Mouse (Mus musculus) intestine, embryonic 14.5 days (tissue): Measurements from ENCODE around the gene Gm3045. TPM values are rescaled to one million over a fixed set of nuclear protein-coding genes. Genes with fewer than 3 reads are reported as not detected.

ENCODE experiments used
- ATAC-seq: fragments of 200-750 bp; cut with Nextera tagmentation; replicated peaks from 2 replicates; pipeline ENCODE4 v1.8.0; 2017; ENCODE audit warnings: low read depth, moderate number of reproducible peaks, moderate TSS enrichment, moderate library complexity; ENCODE audit not compliant: low FRiP score, low TSS enrichment
- DNase-seq: peaks from one replicate; pipeline ENCODE4 v3.0.0-alpha.2; 2018; ENCODE audit warnings: low spot score
- H3K27ac ChIP-seq: fragments of 300-500 bp; sonication (generic); 2 replicates; pipeline ENCODE4 v1.5.1; 2014; ENCODE audit warnings: low read depth, mild to moderate bottlenecking, control low read depth
- H3K27me3 ChIP-seq: fragments of 300-500 bp; sonication (generic); replicated peaks from 2 replicates; pipeline ENCODE4 v1.6.1; 2014; ENCODE audit warnings: low read length, control low read depth; ENCODE audit not compliant: control insufficient read depth, insufficient read depth
- H3K36me3 ChIP-seq: fragments of 300-500 bp; sonication (generic); 2 replicates; pipeline ENCODE4 v1.6.1; 2014; ENCODE audit warnings: low read length, control low read depth; ENCODE audit not compliant: control insufficient read depth, insufficient read depth
- H3K4me1 ChIP-seq: fragments of 300-500 bp; sonication (generic); replicated peaks from 2 replicates; pipeline ENCODE4 v1.6.1; 2014; ENCODE audit warnings: low read length, control low read depth, mixed read lengths; ENCODE audit not compliant: control insufficient read depth, insufficient read depth
- H3K4me2 ChIP-seq: fragments of 300-500 bp; sonication (generic); 2 replicates; pipeline ENCODE4 v1.6.1; 2014; ENCODE audit warnings: low read length
- H3K4me3 ChIP-seq: fragments of 300-500 bp; sonication (generic); 2 replicates; pipeline ENCODE4 v1.5.1; 2014; ENCODE audit warnings: low read depth, low read length, control low read depth, mixed read lengths
- H3K9ac ChIP-seq: fragments of 300-500 bp; sonication (generic); 2 replicates; pipeline ENCODE4 v1.6.1; 2014; ENCODE audit warnings: mild to moderate bottlenecking, low read length
- H3K9me3 ChIP-seq: fragments of 300-500 bp; sonication (generic); 2 replicates; pipeline ENCODE4 v1.6.1; 2016; ENCODE audit warnings: low read length, control low read depth; ENCODE audit not compliant: control insufficient read depth
- WGBS: fragments of 180-500 bp; shearing (Covaris S2); extraction: QIAGEN DNeasy Blood & Tissue Kit; methylation state at CpG from one replicate; pipeline ENCODE4 v1.1.7; 2014; 5-methylcytosine and 5-hydroxymethylcytosine counted together
- polyA plus RNA-seq: library from polyadenylated mRNA; unstranded; fragments of >200 nt; fragmentation: Nextera tagmentation; extraction: Ambion mirVana; gene quantifications from 2 replicates; pipeline ENCODE4 v1.2.1, GENCODE M21; 2014

The Gm3045 gene
- polyA plus RNA-seq, 1 experiment from 2014 or later: not detected

DNA sequence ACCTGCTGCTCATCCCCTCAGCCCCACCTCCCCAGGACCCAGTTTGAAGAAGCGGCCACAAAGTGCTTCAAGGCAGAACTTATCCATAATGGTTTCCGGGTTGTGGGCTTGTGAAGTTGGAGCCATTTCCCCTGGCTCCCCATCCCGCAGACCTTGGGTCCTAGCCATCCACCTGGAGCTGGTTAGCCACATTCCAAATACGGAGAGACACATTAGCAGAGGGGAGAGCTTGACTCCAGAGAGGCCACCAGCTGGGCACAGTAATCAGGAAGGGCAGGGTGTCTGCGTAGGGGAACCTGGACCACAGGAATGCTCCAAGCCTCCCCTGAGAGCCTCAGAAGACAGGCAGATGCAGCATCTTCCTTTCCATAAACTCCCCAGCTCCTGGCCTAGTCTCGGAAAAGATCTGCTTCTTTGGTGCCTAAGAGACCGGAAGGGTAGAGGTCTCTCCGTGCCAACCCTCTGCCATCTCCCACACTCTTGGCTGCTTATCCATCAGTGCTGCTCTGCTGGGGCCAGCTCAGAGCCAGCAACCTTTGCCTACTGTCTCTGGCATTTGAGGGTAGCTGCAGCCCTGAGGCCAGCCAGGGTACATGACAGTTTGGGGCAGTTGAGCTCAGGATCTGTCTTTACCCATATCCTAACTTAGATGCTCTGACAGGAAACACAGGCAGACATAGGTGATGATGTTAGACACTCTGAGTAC lies 22.9 kb upstream of the Gm3045 start:
- Histone ChIP-seq H3K4me2 (no peak overlapping the region), H3K9me3 (no peaks in the 10 kb centered on the region), H3K9ac (no peak overlapping the region), H3K4me3 (no peak overlapping the region), H3K36me3 (no peaks in the 10 kb centered on the region), H3K27ac (no peak overlapping the region), H3K27me3 (no peaks in the 10 kb centered on the region), H3K4me1 (no peaks in the 10 kb centered on the region)
- ATAC-seq (no peak), DNase-seq (no peak)
- WGBS: 84% methylated on average over 8 of the region's 8 CpGs

DNA sequence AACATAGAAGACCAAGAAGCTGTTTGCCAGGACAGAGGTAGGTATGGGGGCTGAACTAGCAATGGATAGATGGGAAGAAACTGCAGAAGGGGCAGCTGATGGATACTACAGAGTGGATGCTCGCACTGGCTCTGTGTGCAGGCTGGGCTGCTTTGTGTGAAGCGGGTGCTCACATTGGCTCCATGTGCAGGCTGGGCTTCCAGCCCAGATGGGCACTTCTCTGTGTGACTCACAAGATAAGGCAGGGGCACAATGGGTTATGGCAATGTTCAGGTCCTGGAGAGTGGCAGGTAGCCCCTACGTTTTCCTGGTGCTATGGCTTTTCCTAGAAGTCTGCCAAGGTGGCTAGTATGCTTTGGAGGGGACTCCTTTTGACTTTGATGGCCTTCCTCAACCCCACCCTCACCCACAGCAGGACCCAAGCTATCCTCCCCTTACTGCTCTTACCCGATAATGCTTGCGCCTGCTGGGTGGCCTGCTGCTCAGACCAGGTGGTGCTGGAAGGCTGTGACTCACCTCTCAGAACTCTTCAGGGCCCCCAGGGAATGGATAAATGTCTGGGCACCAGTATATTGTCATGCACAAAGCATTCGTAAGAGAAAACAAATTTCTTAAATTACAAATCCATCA lies 21.8 kb upstream of the Gm3045 start:
- Histone ChIP-seq H3K9ac (no peak overlapping the region), H3K36me3 (no peaks in the 10 kb centered on the region), H3K9me3 (no peaks in the 10 kb centered on the region), H3K4me2 (no peak overlapping the region), H3K4me3 (no peak overlapping the region), H3K27ac (no peak overlapping the region), H3K4me1 (no peaks in the 10 kb centered on the region), H3K27me3 (no peaks in the 10 kb centered on the region)
- ATAC-seq: no peak
- 72% methylated on average over 6 of the region's 6 CpGs for WGBS
- DNase-seq: no peak

DNA sequence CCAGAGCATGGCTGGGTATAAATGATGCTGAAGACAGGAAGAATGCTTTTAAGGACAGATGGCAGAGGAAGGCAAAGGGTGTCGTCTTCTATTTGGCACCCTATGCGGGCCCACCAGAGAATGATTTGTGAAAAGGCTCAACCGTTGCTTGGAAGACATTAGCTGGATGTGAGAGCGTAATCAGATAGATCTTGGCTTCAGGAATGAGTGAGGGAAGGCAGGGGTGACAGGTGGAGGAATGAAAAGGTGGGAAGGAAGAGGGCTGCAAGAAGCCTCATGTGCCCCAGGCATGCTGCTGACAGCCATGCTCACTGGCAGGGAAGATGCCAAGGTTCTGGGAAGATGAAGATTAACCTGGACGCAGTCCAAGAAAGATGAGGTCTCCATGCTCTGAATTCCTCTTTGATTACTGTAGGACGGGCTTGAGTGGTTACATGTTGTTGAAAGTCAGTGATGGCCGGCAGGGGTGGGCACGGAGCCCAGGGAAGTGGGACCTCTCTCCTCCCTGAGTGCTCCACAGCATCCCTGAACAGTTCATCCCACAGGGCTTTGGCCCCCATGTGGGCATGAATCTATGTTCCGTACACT lies 14.0 kb upstream of the Gm3045 start:
- ATAC-seq (no peak), DNase-seq (no peak)
- Histone ChIP-seq H3K4me3 (no peak overlapping the region), H3K4me1 (no peaks in the 10 kb centered on the region), H3K9me3 (peaks cover 2% of the 10 kb centered on the region; the same call in 1 of the 2 replicates), H3K27me3 (no peaks in the 10 kb centered on the region), H3K27ac (no peak overlapping the region), H3K36me3 (no peaks in the 10 kb centered on the region), H3K9ac (no peak overlapping the region), H3K4me2 (no peak overlapping the region)
- WGBS: 83% methylated on average over 9 of the region's 9 CpGs

DNA sequence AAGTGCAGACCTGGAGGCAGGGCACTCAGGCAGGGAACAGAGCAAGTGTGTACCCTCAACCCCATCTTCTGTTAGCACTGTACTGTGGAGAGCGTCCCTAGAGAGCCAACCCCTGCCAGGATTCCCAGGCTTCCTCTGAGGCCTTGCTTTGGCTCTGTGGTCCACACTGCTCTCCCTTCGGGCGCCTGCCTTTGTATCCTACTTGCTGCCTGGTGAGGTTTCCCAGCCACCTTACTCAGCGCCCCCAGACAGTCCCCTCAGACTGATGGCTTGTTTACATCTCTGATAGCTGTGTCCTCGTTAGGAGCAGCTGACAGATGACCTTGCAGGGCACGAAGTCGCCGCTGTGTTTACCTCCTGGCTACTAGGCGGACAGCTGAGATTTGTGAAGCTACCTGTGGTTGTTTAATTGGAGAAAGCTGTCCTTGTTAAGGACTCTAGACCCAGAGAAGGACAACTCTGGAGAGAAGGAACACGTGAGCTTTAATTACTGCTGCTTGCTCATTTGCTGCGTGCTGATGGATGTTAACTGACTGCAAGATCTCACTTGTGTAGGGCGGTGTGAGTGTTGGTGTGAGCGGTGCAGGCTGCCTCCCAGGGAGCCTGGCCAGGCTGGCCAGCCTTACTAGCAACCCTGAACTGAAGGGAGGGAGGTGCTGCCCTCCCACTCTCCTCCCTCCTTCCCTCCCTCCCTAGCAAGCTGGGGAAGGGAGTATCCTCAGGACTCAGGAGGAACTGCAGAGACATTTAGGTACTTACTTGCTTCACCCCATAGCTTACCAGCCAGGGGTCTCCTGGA lies 7.5 kb upstream of the Gm3045 start:
- Histone ChIP-seq H3K9ac (no peak overlapping the region), H3K4me2 (no peak overlapping the region), H3K27ac (0 out of 2 replicates have a peak overlapping the region, but pooled peaks have one; percentile 7), H3K27me3 (no peaks in the 10 kb centered on the region), H3K36me3 (no peaks in the 10 kb centered on the region), H3K4me1 (peaks cover 8% of the 10 kb centered on the region), H3K4me3 (no peak overlapping the region), H3K9me3 (peaks cover 2% of the 10 kb centered on the region; the same call in 1 of the 2 replicates)
- WGBS: 18% methylated on average over 13 of the region's 13 CpGs
- DNase-seq (no peak), ATAC-seq (no peak)

DNA sequence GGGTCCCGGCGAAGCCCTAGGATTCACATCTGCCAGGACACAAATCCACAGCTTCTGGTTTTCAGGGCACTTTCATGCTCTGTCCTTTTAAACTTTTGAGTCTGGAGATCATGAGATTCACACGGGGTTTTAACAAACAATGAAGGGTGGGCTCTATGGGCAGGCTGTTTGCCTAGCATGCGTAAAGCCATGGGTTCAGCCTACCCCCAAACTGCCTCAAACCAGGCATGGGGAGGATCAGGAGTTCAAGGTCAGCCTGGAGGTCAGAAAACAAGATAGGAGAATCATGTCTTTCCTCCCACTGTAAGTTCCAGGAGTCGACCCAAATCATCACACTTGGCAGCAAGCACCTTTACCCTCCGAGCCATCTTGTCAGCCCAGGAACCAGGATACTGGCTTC lies 6.9 kb upstream of the Gm3045 start:
- WGBS: 49% methylated on average over 6 of the region's 6 CpGs

DNA sequence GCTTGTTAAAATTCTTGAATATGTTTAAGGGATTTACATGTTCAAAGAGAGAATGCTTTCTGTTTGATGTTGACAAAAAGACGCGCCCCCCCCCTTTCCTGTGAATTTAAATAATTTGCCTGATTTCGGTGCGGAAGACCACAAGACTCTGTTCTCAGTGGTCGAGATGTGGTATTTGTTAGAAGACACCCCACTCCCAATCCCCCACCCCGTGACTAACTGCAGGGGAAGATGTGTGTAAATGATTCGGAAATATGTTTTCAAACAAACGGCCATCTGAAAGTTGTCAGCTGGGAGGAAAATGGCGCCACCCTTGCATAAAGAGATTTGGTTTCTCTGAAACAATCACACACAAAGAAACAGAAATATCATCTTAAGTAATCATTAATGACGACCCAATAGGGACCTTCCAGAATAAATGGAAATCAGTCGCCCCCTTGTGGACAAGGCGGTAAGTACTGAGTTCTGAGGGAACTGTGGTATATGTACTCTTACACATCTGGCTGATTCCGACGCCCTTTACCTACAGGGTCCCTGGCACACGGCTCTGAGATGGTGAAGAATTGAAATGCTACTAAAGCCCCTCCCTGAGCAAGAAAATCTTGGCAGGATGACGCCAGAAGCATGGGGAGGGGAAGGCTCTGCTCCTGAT lies 4.2 kb upstream of the Gm3045 start:
- WGBS: 19% methylated on average over 16 of the region's 16 CpGs
- ATAC-seq (no peak), DNase-seq (peak; percentile 90)
- no peak overlapping the region for H3K4me2 ChIP-seq
- H3K4me3 ChIP-seq: no peak overlapping the region
- peaks cover 8% of the 10 kb centered on the region for H3K4me1 ChIP-seq
- no peaks in the 10 kb centered on the region for H3K36me3 ChIP-seq
- H3K9ac ChIP-seq: no peak overlapping the region
- H3K27ac ChIP-seq: no peak overlapping the region
- H3K27me3 ChIP-seq: no peaks in the 10 kb centered on the region
- no peaks in the 10 kb centered on the region for H3K9me3 ChIP-seq

More for the DNA sequence above, 6.9 kb upstream of the Gm3045 start:
- ATAC-seq (no peak), DNase-seq (no peak)
- no peak overlapping the region for H3K4me2 ChIP-seq
- H3K4me3 ChIP-seq: no peak overlapping the region
- no peaks in the 10 kb centered on the region for H3K36me3 ChIP-seq
- H3K9me3 ChIP-seq: no peaks in the 10 kb centered on the region
- peaks cover 8% of the 10 kb centered on the region for H3K4me1 ChIP-seq
- no peak overlapping the region for H3K27ac ChIP-seq
- H3K27me3 ChIP-seq: no peaks in the 10 kb centered on the region
- H3K9ac ChIP-seq: no peak overlapping the region

DNA sequence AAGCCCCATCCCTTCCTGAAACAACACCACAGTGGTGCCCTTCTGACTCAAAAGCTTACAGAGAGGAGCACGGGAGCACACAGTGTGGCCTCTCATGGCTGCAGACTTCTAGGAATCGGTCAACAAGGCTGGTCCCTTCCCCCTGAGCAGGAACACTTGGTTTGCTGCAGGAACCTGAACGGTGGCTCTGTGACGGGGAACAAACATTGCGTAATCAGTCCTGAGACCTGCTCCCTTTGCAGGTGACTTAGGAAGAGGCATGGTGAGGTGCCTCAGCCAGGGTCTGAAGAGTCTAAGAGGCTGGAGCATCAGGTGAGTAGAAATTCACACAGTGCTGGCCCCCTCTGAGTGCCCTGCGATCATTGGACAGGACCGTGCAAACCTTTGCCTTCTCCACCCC lies 463 bp upstream of the Gm3045 start:
- Histone ChIP-seq H3K27me3 (no peaks in the 10 kb centered on the region), H3K4me1 (no peaks in the 10 kb centered on the region), H3K4me3 (no peak overlapping the region), H3K9me3 (no peaks in the 10 kb centered on the region), H3K9ac (no peak overlapping the region), H3K4me2 (no peak overlapping the region), H3K36me3 (no peaks in the 10 kb centered on the region), H3K27ac (no peak overlapping the region)
- no peak; the same call in 1 of the 2 replicates for ATAC-seq
- WGBS: 68% methylated on average over 7 of the region's 7 CpGs
- DNase-seq: no peak
